Mouse (Mus musculus) layer of hippocampus, adult 2 months (tissue): Measurements from ENCODE around the gene Akap13. TPM values are rescaled to one million over a fixed set of nuclear protein-coding genes. Genes with fewer than 3 reads are reported as not detected.

Experiments
- DNase-seq, 2 experiments: peaks; one replicate each; pipeline ENCODE4 v3.0.0; 2022; ENCODE audit warnings: low spot score in 2 of 2
- H3K27ac ChIP-seq: fragments of 200-600 bp; 2 replicates; pipeline ENCODE4 v1.8.1; 2022
- H3K4me3 ChIP-seq: fragments of 200-600 bp; 2 replicates; pipeline ENCODE4 v1.8.1; 2022; ENCODE audit warnings: mild to moderate bottlenecking
- CTCF ChIP-seq: fragments of 200-600 bp; conservative IDR thresholded peaks from 2 replicates; pipeline ENCODE4 v1.8.1; 2022; ENCODE audit warnings: antibody characterized with exemption, mild to moderate bottlenecking, moderate library complexity
- total RNA-seq, 2 experiments: library from RNA; stranded (reverse); gene quantifications; 2 replicates each; pipeline ENCODE4 v1.2.3; 2021

Akap13 gene
- total RNA-seq, 2 experiments from 2014 or later, result 66.5 to 73.6 TPM

- Histone ChIP-seq H3K4me3 (no peak overlapping the region), H3K27ac (no peak overlapping the region)
- no peak for DNase-seq
- no peak for TF ChIP-seq CTCF
These were observed 105.2 kb downstream of the Akap13 start for GRCm38 (mm10) chr7:75560566-75560965.

GRCm38 (mm10) chr7:75561134-75561533 lies 105.8 kb downstream of the Akap13 start:
- no peak overlapping the region for H3K27ac ChIP-seq
- no peak for TF ChIP-seq CTCF

GRCm38 (mm10) chr7:75568276-75568675 lies 112.9 kb downstream of the Akap13 start:
- Histone ChIP-seq H3K4me3 (no peak overlapping the region), H3K27ac (no peak overlapping the region)
- no peak for DNase-seq
- TF ChIP-seq CTCF, result no peak

More at GRCm38 (mm10) chr7:75561134-75561533, 105.8 kb downstream of the Akap13 start:
- no peak overlapping the region for H3K4me3 ChIP-seq
- DNase-seq, result no peak

- H3K4me3 ChIP-seq, result no peak overlapping the region
- TF ChIP-seq CTCF, result peak; percentile 84
- peak in 1 of 2 experiments; percentile 28 for DNase-seq
- no peak overlapping the region for H3K27ac ChIP-seq
These were observed 113.5 kb downstream of the Akap13 start for GRCm38 (mm10) chr7:75568883-75569282.

GRCm38 (mm10) chr7:75570218-75570617 lies 114.9 kb downstream of the Akap13 start:
- no peak for TF ChIP-seq CTCF
- Histone ChIP-seq H3K4me3 (no peak overlapping the region), H3K27ac (no peak overlapping the region)
- no peak for DNase-seq

- TF ChIP-seq CTCF, result no peak
- no peak for DNase-seq
- Histone ChIP-seq H3K27ac (no peak overlapping the region), H3K4me3 (no peak overlapping the region)
These were observed 115.7 kb downstream of the Akap13 start for GRCm38 (mm10) chr7:75571078-75571477.

- TF ChIP-seq CTCF, result no peak
- Histone ChIP-seq H3K4me3 (no peak overlapping the region), H3K27ac (no peak overlapping the region)
- no peak for DNase-seq
These were observed 116.8 kb downstream of the Akap13 start for GRCm38 (mm10) chr7:75572127-75572526.

GRCm38 (mm10) chr7:75575120-75575649 lies 119.9 kb downstream of the Akap13 start:
- DNase-seq, result no peak
- no peak for TF ChIP-seq CTCF
- H3K27ac ChIP-seq, result peak overlapping the region; percentile 77
- H3K4me3 ChIP-seq, result peak overlapping the region; percentile 1; the same call in 1 of the 2 replicates

GRCm38 (mm10) chr7:75575800-75576585 lies 120.7 kb downstream of the Akap13 start:
- no peak for TF ChIP-seq CTCF

GRCm38 (mm10) chr7:75576851-75577250 lies 121.5 kb downstream of the Akap13 start:
- no peak overlapping the region for H3K27ac ChIP-seq
- DNase-seq, result no peak
- no peak for TF ChIP-seq CTCF
- no peak overlapping the region for H3K4me3 ChIP-seq

More at GRCm38 (mm10) chr7:75575800-75576585, 120.7 kb downstream of the Akap13 start:
- Histone ChIP-seq H3K27ac (peak overlapping the region; percentile 77), H3K4me3 (no peak overlapping the region)
- no peak for DNase-seq

GRCm38 (mm10) chr7:75577353-75577752 lies 122.0 kb downstream of the Akap13 start:
- Histone ChIP-seq H3K4me3 (no peak overlapping the region), H3K27ac (no peak overlapping the region)
- TF ChIP-seq CTCF, result no peak
- DNase-seq, result no peak

GRCm38 (mm10) chr7:75578647-75579046 lies 123.3 kb downstream of the Akap13 start:
- Histone ChIP-seq H3K4me3 (no peak overlapping the region), H3K27ac (no peak overlapping the region)
- no peak for DNase-seq
- TF ChIP-seq CTCF, result no peak

GRCm38 (mm10) chr7:75582091-75582490 lies 126.8 kb downstream of the Akap13 start:
- DNase-seq, result no peak
- Histone ChIP-seq H3K27ac (no peak overlapping the region), H3K4me3 (no peak overlapping the region)
- TF ChIP-seq CTCF, result no peak

GRCm38 (mm10) chr7:75584100-75584499 lies 128.8 kb downstream of the Akap13 start:
- DNase-seq, result no peak
- Histone ChIP-seq H3K27ac (no peak overlapping the region), H3K4me3 (no peak overlapping the region)
- TF ChIP-seq CTCF, result no peak
